Mouse (Mus musculus): ENCODE results near the gene Csad. TPM values are rescaled to one million over a fixed set of nuclear protein-coding genes. Genes with fewer than 3 reads are reported as not detected.

Csad gene
- polyA plus RNA-seq, 1 experiment from 2014 or later = 34.6 TPM

DNA sequence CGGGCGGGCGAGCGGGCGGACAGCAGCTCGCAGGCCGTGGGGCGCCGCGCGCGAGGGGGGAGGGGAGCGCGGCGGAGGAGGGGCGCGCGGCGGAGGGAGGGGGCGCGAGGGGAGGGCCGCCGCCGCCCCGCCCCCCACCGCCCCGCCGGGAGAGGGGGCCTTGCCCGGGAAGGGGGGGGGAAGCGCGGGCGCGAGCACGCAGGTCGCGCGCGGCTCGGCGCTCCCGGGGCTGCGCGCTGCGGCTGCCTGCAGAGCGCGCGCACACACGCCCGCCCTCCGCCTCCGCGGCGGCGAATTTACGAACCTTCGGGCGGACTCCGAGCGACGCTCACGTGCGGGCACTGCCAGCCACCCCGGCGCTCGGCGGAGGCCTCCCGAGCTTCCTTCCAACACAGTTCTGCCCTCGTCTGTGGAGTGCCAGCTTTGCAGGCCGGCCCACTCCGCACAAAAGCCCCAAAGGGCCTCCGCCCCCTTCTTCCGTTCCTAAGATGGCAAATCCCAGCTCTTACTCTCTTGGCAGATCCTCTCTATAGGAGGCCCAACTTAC lies 616 bp downstream of the Csad start:
- ATAC-seq (replicated peaks; ENCODE audit: insufficient number of reproducible peaks, low FRiP score, low TSS enrichment, low read depth) (peak; percentile 22; the same call in 1 of the 2 replicates), DNase-seq (ENCODE audit: low spot score) (peak; percentile 77)
- Histone ChIP-seq H3K4me2 (ENCODE audit: low read depth, low read length) (peak overlapping the region; percentile 48), H3K4me1 (ENCODE audit: control insufficient read depth, insufficient read depth, low read length) (no peaks in the 10 kb centered on the region), H3K9me3 (replicated peaks; ENCODE audit: control insufficient read depth, low read length) (no peaks in the 10 kb centered on the region), H3K27me3 (ENCODE audit: control insufficient read depth, insufficient read depth, low read length) (no peaks in the 10 kb centered on the region), H3K36me3 (replicated peaks; ENCODE audit: control insufficient read depth, insufficient read depth, low read depth, low read length) (peaks cover 12% of the 10 kb centered on the region), H3K4me3 (ENCODE audit: low read depth, low read length) (peak overlapping the region; percentile 85), H3K27ac (replicated peaks; ENCODE audit: low read depth, low read length) (peak overlapping the region; percentile 99), H3K9ac (replicated peaks; ENCODE audit: low read length) (peak overlapping the region; percentile 95)
- 0% methylated on average over 38 of the region's 72 CpGs for WGBS

DNA sequence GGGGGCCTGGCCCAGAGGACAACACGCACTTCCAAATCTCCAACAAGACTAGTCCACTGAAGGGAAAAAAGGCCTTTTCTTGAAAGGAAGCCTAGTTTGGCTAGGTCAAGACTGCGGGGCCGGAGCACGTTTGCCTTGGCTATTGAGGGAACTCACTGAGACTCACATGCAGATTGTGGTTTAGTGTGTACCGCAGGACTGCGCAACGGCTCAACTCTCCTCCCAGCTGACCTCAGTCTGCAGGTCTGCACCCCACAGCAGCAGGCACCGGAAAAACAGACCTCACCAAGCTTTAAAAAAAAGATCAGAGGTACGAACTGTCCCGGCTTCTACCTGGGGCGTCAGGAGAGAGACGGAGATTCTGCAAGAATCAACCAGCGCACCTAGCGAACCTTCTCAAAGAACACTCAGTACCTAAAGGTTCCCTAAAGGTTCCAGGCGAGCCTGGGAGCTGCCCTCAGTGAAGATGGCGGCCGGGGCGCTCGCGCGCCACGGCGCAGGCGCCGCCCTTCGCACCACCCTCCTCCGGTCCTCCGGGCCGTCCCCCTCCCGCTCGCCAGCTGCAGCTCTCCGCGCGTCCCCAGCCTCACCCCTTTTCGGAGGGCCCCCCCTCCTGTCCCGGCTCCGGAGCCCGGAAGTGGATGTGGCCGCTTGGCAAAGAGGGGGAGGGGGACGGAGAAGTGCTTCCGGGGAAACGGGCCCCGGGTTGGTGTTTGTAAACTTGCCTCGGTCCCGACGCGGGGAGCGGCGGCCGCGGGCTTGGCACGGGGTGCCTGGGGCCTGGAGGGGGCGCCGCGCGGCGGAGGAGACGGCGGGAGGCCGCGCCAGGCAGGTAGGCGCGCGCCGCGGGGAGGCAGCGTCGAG lies 1.3 kb downstream of the Csad start, which contains the start of gene Zfp740:
Gene Zfp740, plus strand, starts transcription at position 279 of the 864 bp plus-strand sequence.
- Histone ChIP-seq H3K4me1 (ENCODE audit: control insufficient read depth, insufficient read depth, low read length) (no peaks in the 10 kb centered on the region), H3K9me3 (replicated peaks; ENCODE audit: control insufficient read depth, low read length) (no peaks in the 10 kb centered on the region), H3K27me3 (ENCODE audit: control insufficient read depth, insufficient read depth, low read length) (no peaks in the 10 kb centered on the region), H3K4me2 (ENCODE audit: low read depth, low read length) (peak within 1 kb of the TSS; percentile 48), H3K9ac (replicated peaks; ENCODE audit: low read length) (peak within 1 kb of the TSS; percentile 95), H3K27ac (replicated peaks; ENCODE audit: low read depth, low read length) (peak within 1 kb of the TSS; percentile 99), H3K36me3 (replicated peaks; ENCODE audit: control insufficient read depth, insufficient read depth, low read depth, low read length) (peaks cover 7% of the 10 kb centered on the region), H3K4me3 (ENCODE audit: low read depth, low read length) (peak within 1 kb of the TSS; percentile 85)
- ATAC-seq (replicated peaks; ENCODE audit: insufficient number of reproducible peaks, low FRiP score, low TSS enrichment, low read depth) (peak; percentile 95), DNase-seq (ENCODE audit: low spot score) (peak; percentile 95)
- WGBS = under 1% methylated on average over 67 of the region's 68 CpGs

DNA sequence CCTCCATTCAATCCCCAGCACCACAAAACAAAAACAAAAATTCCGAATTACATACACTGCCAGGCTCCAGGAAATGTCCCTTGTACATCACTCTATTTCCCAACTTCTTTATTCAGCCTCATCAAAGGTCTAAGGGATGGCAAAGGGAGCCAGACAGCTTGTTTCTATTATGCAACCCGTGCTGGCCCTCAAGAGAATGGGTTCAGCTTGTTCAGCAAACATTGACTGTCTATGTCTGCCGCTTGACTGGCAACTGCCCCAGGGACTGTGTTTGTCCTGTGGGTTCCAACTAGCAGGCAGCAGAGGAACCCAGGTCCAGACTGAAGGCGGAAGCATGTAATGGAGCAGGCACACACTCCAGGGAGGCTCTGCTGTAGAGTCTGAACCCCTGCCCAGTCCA lies 5.7 kb downstream of the Csad start:
- 83% methylated on average over 4 of the region's 4 CpGs for WGBS
- Histone ChIP-seq H3K9me3 (replicated peaks; ENCODE audit: control insufficient read depth, low read length) (no peaks in the 10 kb centered on the region), H3K4me1 (ENCODE audit: control insufficient read depth, insufficient read depth, low read length) (no peaks in the 10 kb centered on the region), H3K36me3 (replicated peaks; ENCODE audit: control insufficient read depth, insufficient read depth, low read depth, low read length) (no peaks in the 10 kb centered on the region), H3K27me3 (ENCODE audit: control insufficient read depth, insufficient read depth, low read length) (no peaks in the 10 kb centered on the region), H3K4me3 (ENCODE audit: low read depth, low read length) (no peak overlapping the region), H3K4me2 (ENCODE audit: low read depth, low read length) (no peak overlapping the region), H3K27ac (replicated peaks; ENCODE audit: low read depth, low read length) (no peak overlapping the region; the same call in 1 of the 2 replicates), H3K9ac (replicated peaks; ENCODE audit: low read length) (no peak overlapping the region)
- DNase-seq (ENCODE audit: low spot score) (no peak), ATAC-seq (replicated peaks; ENCODE audit: insufficient number of reproducible peaks, low FRiP score, low TSS enrichment, low read depth) (no peak)

DNA sequence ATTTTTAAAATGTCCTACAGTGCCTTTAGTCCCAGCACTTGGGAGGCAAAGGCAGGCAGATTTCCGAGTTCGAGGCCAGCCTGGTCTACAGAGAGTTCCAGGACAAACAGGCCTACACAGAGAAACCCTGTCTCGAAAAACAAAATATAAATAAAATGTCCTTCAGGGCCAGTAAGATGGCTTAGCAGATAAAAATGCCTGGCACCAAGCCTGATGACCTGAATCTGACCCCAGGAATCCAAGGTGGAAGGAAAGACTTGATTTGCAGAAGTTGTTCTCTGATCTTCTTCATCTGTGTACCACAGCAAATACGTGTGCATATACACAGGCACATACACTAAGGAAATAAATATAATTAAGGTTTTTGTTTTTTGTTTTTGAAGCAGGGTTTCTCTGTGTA lies 9.2 kb downstream of the Csad start:
- Histone ChIP-seq H3K36me3 (replicated peaks; ENCODE audit: control insufficient read depth, insufficient read depth, low read depth, low read length) (no peaks in the 10 kb centered on the region), H3K27ac (replicated peaks; ENCODE audit: low read depth, low read length) (no peak overlapping the region)
- WGBS = 77% methylated on average over 4 of the region's 4 CpGs

DNA sequence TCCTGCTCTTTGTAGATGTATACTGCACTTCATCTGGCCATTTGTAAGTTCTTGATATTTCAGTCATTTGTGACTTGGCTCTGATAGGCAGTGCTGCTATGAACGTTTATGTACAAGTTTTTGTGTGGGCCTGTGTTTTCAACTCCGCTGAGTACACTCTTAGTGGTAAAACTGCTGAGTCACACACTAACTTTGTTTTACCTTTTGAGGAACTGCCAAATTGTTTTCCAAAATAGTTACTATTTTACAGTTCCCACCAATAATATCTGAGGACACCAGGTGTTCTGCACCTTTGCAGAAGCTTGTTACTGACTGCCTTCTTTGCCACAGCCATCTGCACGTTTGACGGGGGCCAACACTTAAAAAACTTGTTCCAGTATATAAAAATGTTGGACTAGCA lies 10.1 kb downstream of the Csad start:
- 82% methylated on average over 4 of the region's 4 CpGs for WGBS
- no peaks in the 10 kb centered on the region for H3K36me3 ChIP-seq (replicated peaks; ENCODE audit: control insufficient read depth, insufficient read depth, low read depth, low read length)
- no peaks in the 10 kb centered on the region for H3K4me1 ChIP-seq (ENCODE audit: control insufficient read depth, insufficient read depth, low read length)
- no peak overlapping the region for H3K27ac ChIP-seq (replicated peaks; ENCODE audit: low read depth, low read length)
- H3K9ac ChIP-seq (replicated peaks; ENCODE audit: low read length) = no peak overlapping the region
- H3K9me3 ChIP-seq (replicated peaks; ENCODE audit: control insufficient read depth, low read length) = no peaks in the 10 kb centered on the region
- H3K4me2 ChIP-seq (ENCODE audit: low read depth, low read length) = no peak overlapping the region
- ATAC-seq (replicated peaks; ENCODE audit: insufficient number of reproducible peaks, low FRiP score, low TSS enrichment, low read depth) (no peak), DNase-seq (ENCODE audit: low spot score) (no peak)
- H3K27me3 ChIP-seq (ENCODE audit: control insufficient read depth, insufficient read depth, low read length) = no peaks in the 10 kb centered on the region
- H3K4me3 ChIP-seq (ENCODE audit: low read depth, low read length) = no peak overlapping the region

More for the DNA sequence above, 9.2 kb downstream of the Csad start:
- Histone ChIP-seq H3K4me1 (ENCODE audit: control insufficient read depth, insufficient read depth, low read length) (no peaks in the 10 kb centered on the region), H3K4me3 (ENCODE audit: low read depth, low read length) (no peak overlapping the region), H3K27me3 (ENCODE audit: control insufficient read depth, insufficient read depth, low read length) (no peaks in the 10 kb centered on the region), H3K9me3 (replicated peaks; ENCODE audit: control insufficient read depth, low read length) (no peaks in the 10 kb centered on the region), H3K4me2 (ENCODE audit: low read depth, low read length) (no peak overlapping the region), H3K9ac (replicated peaks; ENCODE audit: low read length) (no peak overlapping the region)
- ATAC-seq (replicated peaks; ENCODE audit: insufficient number of reproducible peaks, low FRiP score, low TSS enrichment, low read depth) (no peak), DNase-seq (ENCODE audit: low spot score) (no peak)

DNA sequence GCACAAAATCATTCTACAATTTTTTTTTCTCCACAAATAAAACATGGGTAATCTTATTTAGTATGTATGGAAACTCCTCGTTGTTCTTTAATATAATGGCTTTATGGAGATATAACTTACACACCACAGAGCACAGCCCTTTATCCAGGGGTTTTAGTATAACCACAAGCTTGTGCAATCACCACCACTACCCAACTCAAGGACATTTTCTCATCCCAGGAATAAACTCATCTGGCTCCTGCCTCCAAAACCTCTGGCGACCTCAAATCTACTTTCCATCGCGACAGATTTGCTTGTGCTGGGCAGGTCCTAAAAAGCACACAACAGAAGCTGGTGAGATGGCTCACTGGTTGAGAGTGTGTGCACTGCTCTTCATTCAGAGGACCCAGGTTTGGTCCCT lies 10.9 kb downstream of the Csad start:
- no peaks in the 10 kb centered on the region for H3K36me3 ChIP-seq (replicated peaks; ENCODE audit: control insufficient read depth, insufficient read depth, low read depth, low read length)
- H3K27me3 ChIP-seq (ENCODE audit: control insufficient read depth, insufficient read depth, low read length) = no peaks in the 10 kb centered on the region
- DNase-seq (ENCODE audit: low spot score) (no peak), ATAC-seq (replicated peaks; ENCODE audit: insufficient number of reproducible peaks, low FRiP score, low TSS enrichment, low read depth) (no peak)
- H3K4me2 ChIP-seq (ENCODE audit: low read depth, low read length) = no peak overlapping the region
- WGBS = 89% methylated on average over 4 of the region's 4 CpGs
- no peaks in the 10 kb centered on the region for H3K4me1 ChIP-seq (ENCODE audit: control insufficient read depth, insufficient read depth, low read length)
- no peak overlapping the region for H3K4me3 ChIP-seq (ENCODE audit: low read depth, low read length)
- H3K27ac ChIP-seq (replicated peaks; ENCODE audit: low read depth, low read length) = no peak overlapping the region
- no peaks in the 10 kb centered on the region for H3K9me3 ChIP-seq (replicated peaks; ENCODE audit: control insufficient read depth, low read length)
- no peak overlapping the region for H3K9ac ChIP-seq (replicated peaks; ENCODE audit: low read length)

DNA sequence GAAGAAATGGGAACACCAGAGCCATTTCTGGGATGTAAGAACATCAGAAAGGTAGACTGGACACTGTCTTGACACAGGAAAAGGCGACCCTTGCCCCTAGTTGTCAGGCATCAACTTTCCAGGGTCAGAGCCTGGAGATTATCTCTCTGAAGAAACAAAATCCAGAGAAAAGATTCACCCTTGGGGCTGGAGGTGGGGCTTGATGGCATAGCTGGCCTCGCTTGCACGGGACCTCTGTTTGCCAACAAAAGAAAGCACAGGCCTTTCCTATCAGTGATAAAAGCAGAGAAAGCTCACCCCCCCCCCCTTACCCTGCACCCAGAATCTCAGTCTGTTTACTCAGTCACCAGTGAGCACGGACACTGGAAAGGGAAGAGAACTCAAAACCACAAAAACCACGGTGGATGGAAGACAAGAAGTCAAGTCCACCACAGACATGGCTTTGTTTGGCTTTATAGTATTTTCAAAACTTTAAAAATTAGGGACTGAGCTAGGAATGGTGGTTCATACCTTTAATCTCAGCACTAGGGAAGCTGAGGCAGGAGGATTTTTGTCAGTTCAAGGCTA lies 11.6 kb downstream of the Csad start:
- Histone ChIP-seq H3K27me3 (ENCODE audit: control insufficient read depth, insufficient read depth, low read length) (no peaks in the 10 kb centered on the region), H3K9me3 (replicated peaks; ENCODE audit: control insufficient read depth, low read length) (no peaks in the 10 kb centered on the region), H3K4me3 (ENCODE audit: low read depth, low read length) (no peak overlapping the region), H3K36me3 (replicated peaks; ENCODE audit: control insufficient read depth, insufficient read depth, low read depth, low read length) (no peaks in the 10 kb centered on the region), H3K4me2 (ENCODE audit: low read depth, low read length) (no peak overlapping the region), H3K4me1 (ENCODE audit: control insufficient read depth, insufficient read depth, low read length) (no peaks in the 10 kb centered on the region), H3K9ac (replicated peaks; ENCODE audit: low read length) (no peak overlapping the region), H3K27ac (replicated peaks; ENCODE audit: low read depth, low read length) (no peak overlapping the region; the same call in 1 of the 2 replicates)
- no peak for DNase-seq (ENCODE audit: low spot score)
- no peak for ATAC-seq (replicated peaks; ENCODE audit: insufficient number of reproducible peaks, low FRiP score, low TSS enrichment, low read depth)
- WGBS = 47% methylated on average over 5 of the region's 5 CpGs

Measured in embryonic facial prominence, embryonic 11.5 days (tissue).